Mouse (Mus musculus) left cerebral cortex, adult 18-20 months (tissue): ENCODE data around the gene Zfp455. TPM values are rescaled to one million over a fixed set of nuclear protein-coding genes. Genes with fewer than 3 reads are reported as not detected.
"Not testable (repeated sequence)": the region's sequence is repeated elsewhere in the genome, so short reads cannot be mapped to it uniquely, and the experiment has no call there.

Experiments
- DNase-seq, 2 experiments: peaks; one replicate each; pipeline ENCODE4 v3.0.0; 2021 to 2022; ENCODE audit warnings: low spot score in 2 of 2, mixed read lengths in 1 of 2
- long read RNA-seq, 2 experiments: library from polyadenylated mRNA; stranded (forward); transcript quantifications; one replicate each; pipeline ENCODE4 v2.0.0; 2021
- total RNA-seq, 2 experiments: library from RNA; stranded (reverse); gene quantifications; 2 replicates each; pipeline ENCODE4 v1.2.3; 2021

The Zfp455 gene
- total RNA-seq, result 1 to 10 TPM; 3.1 to 4.5 TPM
- long read RNA-seq, experiment 1, partial matches to known transcripts, result 0 of 6 reads
- long read RNA-seq, experiment 1, other reads (novel, unspliced or antisense), result 5 of 6 reads
- long read RNA-seq, experiment 2, partial matches to known transcripts, result 0 of 1 reads
- long read RNA-seq, experiment 2, other reads (novel, unspliced or antisense), result 1 of 1 reads

GRCm38 (mm10) chr13:67194340-67194894, at the start of gene Zfp455:
Gene Zfp455, plus strand, starts transcription at chr13:67194506.
- DNase-seq, result peak; percentile 52 to 70

DNA sequence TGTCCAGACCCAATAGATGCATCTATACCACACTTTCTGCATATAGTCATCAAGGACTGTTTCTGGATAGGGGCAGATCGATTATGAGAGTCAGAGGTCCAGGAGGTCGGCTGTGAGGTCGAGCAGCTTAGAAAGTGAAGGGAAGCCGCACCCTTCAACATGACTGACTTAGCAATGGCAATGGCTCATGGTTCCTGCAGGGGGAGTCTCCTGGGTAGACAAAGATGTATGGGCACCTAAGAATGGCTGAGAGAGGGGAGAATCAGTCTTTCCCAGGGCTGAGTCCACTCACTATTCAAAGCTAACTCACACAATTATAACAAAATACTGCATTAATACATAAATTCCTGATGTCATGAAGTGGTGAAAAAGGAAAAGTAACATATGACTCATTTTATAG, 28.2 kb upstream of the Zfp455 start:
- DNase-seq, result not testable (repeated sequence)

- peak; percentile 71 to 78 for DNase-seq
Observed at GRCm38 (mm10) chr13:67172991-67173722, 21.1 kb upstream of the Zfp455 start, which contains the start of gene Rsl1. Gene Rsl1, plus strand, starts transcription at chr13:67173182.

DNA sequence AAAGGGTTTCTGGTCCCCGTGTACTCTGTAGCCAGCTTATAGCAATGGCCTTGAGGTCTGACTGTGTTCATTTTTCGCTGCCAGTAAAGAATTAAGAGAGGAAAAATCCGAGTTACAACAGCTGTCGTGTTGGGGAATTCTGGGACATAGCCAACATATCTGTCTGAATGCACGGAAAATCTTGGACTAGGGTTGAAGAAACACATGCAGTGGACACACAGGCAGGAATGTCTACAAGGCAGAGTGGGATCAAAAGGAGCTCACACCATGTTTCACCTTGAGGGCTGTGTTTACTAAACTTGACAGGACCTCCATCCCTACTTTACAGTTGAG, 20.6 kb upstream of the Zfp455 start:
- DNase-seq, result no peak

GRCm38 (mm10) chr13:67201656-67202055, 7.3 kb downstream of the Zfp455 start:
- DNase-seq, result no peak

- no peak for DNase-seq
Observed at GRCm38 (mm10) chr13:67214015-67214607, 19.8 kb downstream of the Zfp455 start.

Other genes with a start within 250 kb of the Zfp455 start
- gene Zfp712, start 133.3 kb upstream of the Zfp455 start, total RNA-seq, result 1 to 10 TPM; 5.3 to 5.5 TPM
- gene Zfp708, start 96.5 kb upstream of the Zfp455 start, total RNA-seq, result 1 to 10 TPM; 2.3 to 2.4 TPM
- 1 to 10 TPM; 3.1 to 3.2 TPM for gene Gm28557, start 85.9 kb upstream of the Zfp455 start, total RNA-seq
- gene Rslcan18, start 78.2 kb upstream of the Zfp455 start, total RNA-seq, result under 1 TPM; 0.21 to 0.30 TPM
- 10 to 100 TPM in 1 of 2 experiments, 1 to 10 TPM in 1; 9.5 to 10.1 TPM for gene Zfp759, start 72.8 kb upstream of the Zfp455 start, total RNA-seq
- 1 to 10 TPM; 4.3 to 5.5 TPM for gene Rsl1, start 21.3 kb upstream of the Zfp455 start, total RNA-seq
- gene Zfp458, start 84.0 kb downstream of the Zfp455 start, total RNA-seq, result 10 to 100 TPM; 18.7 to 20.4 TPM
- gene Zfp457, start 112.0 kb downstream of the Zfp455 start, total RNA-seq, result 1 to 10 TPM; 5.1 to 7.2 TPM
- 1 to 10 TPM; 3.1 TPM for gene Zfp595, start 138.1 kb downstream of the Zfp455 start, total RNA-seq
- 1 to 10 TPM in 1 of 2 experiments, not detected in 1; 3.6 TPM for gene Gm28044, start 166.0 kb downstream of the Zfp455 start, total RNA-seq
- under 1 TPM; 0.77 to 0.91 TPM for gene Zfp953, start 166.1 kb downstream of the Zfp455 start, total RNA-seq
- gene Gm28041, start 181.2 kb downstream of the Zfp455 start, total RNA-seq, result not detected
- gene Zfp456, start 181.3 kb downstream of the Zfp455 start, total RNA-seq, result 1 to 10 TPM; 1.4 to 2.0 TPM
- 1 to 10 TPM; 2.6 to 3.5 TPM for gene Zfp429, start 205.3 kb downstream of the Zfp455 start, total RNA-seq
- gene Zfp459, start 226.9 kb downstream of the Zfp455 start, total RNA-seq, result 1 to 10 TPM; 3.9 to 5.0 TPM